Mouse (Mus musculus): ENCODE data around the gene Hnrnpa3.
"Not testable (repeated sequence)": the region's sequence is repeated elsewhere in the genome, so short reads cannot be mapped to it uniquely, and the experiment has no call there.

The Hnrnpa3 gene

GRCm38 (mm10) chr2:75670446-75671336 lies 11.6 kb downstream of the Hnrnpa3 start:
- in situ Hi-C loops (cut with MboI; ENCODE audit: unreplicated experiment in 2 of 2), result no loop called here

- in situ Hi-C loops (cut with MboI; ENCODE audit: unreplicated experiment in 2 of 2), result no loop called here
Measured at GRCm38 (mm10) chr2:75671337-75671660, 12.2 kb downstream of the Hnrnpa3 start.

- in situ Hi-C loops (cut with MboI; ENCODE audit: unreplicated experiment in 2 of 2), result no loop called here
Measured at GRCm38 (mm10) chr2:75672561-75672960, 13.5 kb downstream of the Hnrnpa3 start.

GRCm38 (mm10) chr2:75676567-75676966 lies 17.5 kb downstream of the Hnrnpa3 start:
- in situ Hi-C loops (cut with MboI; ENCODE audit: unreplicated experiment in 2 of 2), result loop anchor here in 1 of 2 experiments (5.0 kb wide), 1 partner anchor 106 kb away; no protein-coding TSS in a partner anchor

GRCm38 (mm10) chr2:75679947-75680346 lies 20.9 kb downstream of the Hnrnpa3 start:
- in situ Hi-C loops (cut with MboI; ENCODE audit: unreplicated experiment in 2 of 2), result loop anchor here in 1 of 2 experiments (5.0 kb wide), 1 partner anchor 102 kb away; no protein-coding TSS in a partner anchor

- in situ Hi-C loops (cut with MboI; ENCODE audit: unreplicated experiment in 2 of 2), result no loop called here
Measured at GRCm38 (mm10) chr2:75681439-75681838, 22.4 kb downstream of the Hnrnpa3 start.

- in situ Hi-C loops (cut with MboI; ENCODE audit: unreplicated experiment in 2 of 2), result no loop called here
Measured at GRCm38 (mm10) chr2:75682978-75683709, 24.1 kb downstream of the Hnrnpa3 start.

- in situ Hi-C loops (cut with MboI; ENCODE audit: unreplicated experiment in 2 of 2), result no loop called here
Measured at GRCm38 (mm10) chr2:75684526-75684925, 25.5 kb downstream of the Hnrnpa3 start.

- in situ Hi-C loops (cut with MboI; ENCODE audit: unreplicated experiment in 2 of 2), result no loop called here
Measured at GRCm38 (mm10) chr2:75685458-75685861, 26.4 kb downstream of the Hnrnpa3 start.

- in situ Hi-C loops (cut with MboI; ENCODE audit: unreplicated experiment in 2 of 2), result no loop called here
Measured at GRCm38 (mm10) chr2:75687040-75687749, 28.1 kb downstream of the Hnrnpa3 start.

GRCm38 (mm10) chr2:75688901-75689300 lies 29.8 kb downstream of the Hnrnpa3 start:
- in situ Hi-C loops (cut with MboI; ENCODE audit: unreplicated experiment in 2 of 2), result no loop called here

GRCm38 (mm10) chr2:75689482-75690158 lies 30.6 kb downstream of the Hnrnpa3 start:
- in situ Hi-C loops (cut with MboI; ENCODE audit: unreplicated experiment in 2 of 2), result no loop called here

- in situ Hi-C loops (cut with MboI; ENCODE audit: unreplicated experiment in 2 of 2), result no loop called here
Measured at GRCm38 (mm10) chr2:75690656-75691055, 31.6 kb downstream of the Hnrnpa3 start.

- in situ Hi-C loops (cut with MboI; ENCODE audit: unreplicated experiment in 2 of 2), result no loop called here
Measured at GRCm38 (mm10) chr2:75691316-75691715, 32.3 kb downstream of the Hnrnpa3 start.

- in situ Hi-C loops (cut with MboI; ENCODE audit: unreplicated experiment in 2 of 2), result no loop called here
Measured at GRCm38 (mm10) chr2:75692369-75692768, 33.3 kb downstream of the Hnrnpa3 start.

GRCm38 (mm10) chr2:75694926-75695325 lies 35.9 kb downstream of the Hnrnpa3 start:
- in situ Hi-C loops (cut with MboI; ENCODE audit: unreplicated experiment in 2 of 2), result not testable (repeated sequence)

GRCm38 (mm10) chr2:75695676-75696350 lies 36.8 kb downstream of the Hnrnpa3 start:
- in situ Hi-C loops (cut with MboI; ENCODE audit: unreplicated experiment in 2 of 2), result no loop called here

GRCm38 (mm10) chr2:75696371-75696770 lies 37.3 kb downstream of the Hnrnpa3 start:
- in situ Hi-C loops (cut with MboI; ENCODE audit: unreplicated experiment in 2 of 2), result no loop called here

GRCm38 (mm10) chr2:75697222-75697621 lies 38.2 kb downstream of the Hnrnpa3 start:
- in situ Hi-C loops (cut with MboI; ENCODE audit: unreplicated experiment in 2 of 2), result no loop called here

GRCm38 (mm10) chr2:75698007-75698406 lies 38.9 kb downstream of the Hnrnpa3 start:
- in situ Hi-C loops (cut with MboI; ENCODE audit: unreplicated experiment in 2 of 2), result no loop called here
